Mouse (Mus musculus) embryonic facial prominence, embryonic 14.5 days (tissue): Measurements from ENCODE around the gene Yod1. TPM values are rescaled to one million over a fixed set of nuclear protein-coding genes. Genes with fewer than 3 reads are reported as not detected.
A peak's percentile ranks its signal among the peaks of the same experiment; 100 is the strongest.

Experiments
- ATAC-seq: fragments of 200-750 bp; cut with Nextera tagmentation; 2 replicates; pipeline ENCODE4 v1.8.0; 2017; ENCODE audit warnings: low read depth, moderate number of reproducible peaks, moderate TSS enrichment
- DNase-seq: peaks from one replicate; pipeline ENCODE4 v3.0.0-alpha.2; 2015; ENCODE audit warnings: low spot score
- H3K27ac ChIP-seq: fragments of 300-500 bp; sonication (generic); replicated peaks from 2 replicates; pipeline ENCODE4 v1.5.1; 2014; ENCODE audit warnings: low read depth, mild to moderate bottlenecking, low read length, moderate library complexity
- H3K27me3 ChIP-seq: fragments of 300-500 bp; sonication (generic); replicated peaks from 2 replicates; pipeline ENCODE4 v1.6.1; 2014; ENCODE audit warnings: low read length; ENCODE audit not compliant: control insufficient read depth, insufficient read depth
- H3K36me3 ChIP-seq: fragments of 300-500 bp; sonication (generic); 2 replicates; pipeline ENCODE4 v1.6.1; 2014; ENCODE audit warnings: low read length, mixed read lengths; ENCODE audit not compliant: control insufficient read depth, insufficient read depth
- H3K4me1 ChIP-seq: fragments of 300-500 bp; sonication (generic); 2 replicates; pipeline ENCODE4 v1.6.1; 2014; ENCODE audit warnings: antibody characterized with exemption, low read length; ENCODE audit not compliant: control insufficient read depth, insufficient read depth
- H3K4me2 ChIP-seq: fragments of 300-500 bp; sonication (generic); 2 replicates; pipeline ENCODE4 v1.6.1; 2014; ENCODE audit warnings: low read depth, mild to moderate bottlenecking, low read length, moderate library complexity, mixed read lengths
- H3K4me3 ChIP-seq: fragments of 300-500 bp; sonication (generic); 2 replicates; pipeline ENCODE4 v1.5.1; 2014; ENCODE audit warnings: low read depth, mild to moderate bottlenecking, low read length
- H3K9ac ChIP-seq: fragments of 300-500 bp; sonication (generic); 2 replicates; pipeline ENCODE4 v1.6.1; 2014; ENCODE audit warnings: low read depth, mild to moderate bottlenecking, low read length, moderate library complexity, mixed read lengths
- H3K9me3 ChIP-seq: fragments of 300-500 bp; sonication (generic); 2 replicates; pipeline ENCODE4 v1.6.1; 2016; ENCODE audit warnings: low read length; ENCODE audit not compliant: control insufficient read depth
- WGBS: fragments of 180-500 bp; shearing (Covaris S2); extraction: QIAGEN DNeasy Blood & Tissue Kit; methylation state at CpG from one replicate; pipeline ENCODE4 v1.1.7; 2014; 5-methylcytosine and 5-hydroxymethylcytosine counted together
- polyA plus RNA-seq: library from polyadenylated mRNA; unstranded; fragments of >200 nt; fragmentation: Nextera tagmentation; extraction: Ambion mirVana; gene quantifications from 2 replicates; pipeline ENCODE4 v1.2.1, GENCODE M21; 2014

Yod1 gene
- polyA plus RNA-seq, 1 experiment from 2014 or later: 5.8 TPM

DNA sequence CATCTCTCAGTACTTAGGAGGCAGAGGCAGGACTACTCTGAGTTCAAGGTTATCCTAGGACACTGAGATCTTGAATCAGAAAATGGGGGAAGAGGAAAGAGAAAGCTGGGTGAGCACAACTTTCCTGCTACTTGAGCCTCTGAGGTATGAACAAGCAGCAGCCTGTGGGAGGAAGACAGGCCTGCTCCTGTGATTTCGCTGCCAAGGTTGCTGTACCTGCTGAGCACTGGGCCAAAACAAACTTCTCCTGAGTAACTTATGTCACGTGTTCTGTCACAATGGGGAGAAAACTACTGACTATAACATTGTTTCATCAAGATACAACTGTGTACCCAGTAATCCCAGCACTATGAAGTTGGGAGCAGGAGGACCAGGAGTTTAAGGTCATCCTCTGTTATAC, 13.5 kb upstream of the Yod1 start:
- peak; percentile 5 for DNase-seq
- Histone ChIP-seq H3K27me3 (no peaks in the 10 kb centered on the region), H3K36me3 (peaks cover 74% of the 10 kb centered on the region), H3K9ac (no peak overlapping the region), H3K27ac (no peak overlapping the region), H3K4me1 (no peaks in the 10 kb centered on the region), H3K9me3 (no peaks in the 10 kb centered on the region), H3K4me3 (no peak overlapping the region), H3K4me2 (no peak overlapping the region)
- 87% methylated on average over 2 of the region's 2 CpGs for WGBS
- no peak for ATAC-seq

GRCm38 (mm10) chr1:130710283-130711080, 6.6 kb upstream of the Yod1 start:
- DNase-seq (no peak), ATAC-seq (no peak)
- H3K9ac ChIP-seq: no peak overlapping the region
- 92% methylated on average over 22 of the region's 22 CpGs for WGBS
- H3K4me1 ChIP-seq: no peaks in the 10 kb centered on the region
- H3K36me3 ChIP-seq: peaks cover 27% of the 10 kb centered on the region; the same call in 1 of the 2 replicates
- H3K27ac ChIP-seq: no peak overlapping the region
- H3K9me3 ChIP-seq: no peaks in the 10 kb centered on the region
- no peak overlapping the region for H3K4me3 ChIP-seq
- no peak overlapping the region for H3K4me2 ChIP-seq
- no peaks in the 10 kb centered on the region for H3K27me3 ChIP-seq

- no peaks in the 10 kb centered on the region for H3K27me3 ChIP-seq
- ATAC-seq: no peak
- H3K9me3 ChIP-seq: no peaks in the 10 kb centered on the region
- no peak overlapping the region for H3K4me2 ChIP-seq
- WGBS: 74% methylated on average over 4 of the region's 4 CpGs
- H3K9ac ChIP-seq: no peak overlapping the region
- H3K36me3 ChIP-seq: peaks cover 7% of the 10 kb centered on the region; the same call in 1 of the 2 replicates
- H3K27ac ChIP-seq: no peak overlapping the region
- H3K4me1 ChIP-seq: peaks cover 8% of the 10 kb centered on the region
- DNase-seq: no peak
- H3K4me3 ChIP-seq: no peak overlapping the region
Measured at GRCm38 (mm10) chr1:130714046-130714445, 3.1 kb upstream of the Yod1 start.

- Histone ChIP-seq H3K9ac (peak within 1 kb of the TSS; percentile 98), H3K27ac (peak within 1 kb of the TSS; percentile 63), H3K36me3 (peaks cover 12% of the 10 kb centered on the region), H3K4me2 (peak within 1 kb of the TSS; percentile 98), H3K4me1 (peaks cover 8% of the 10 kb centered on the region), H3K9me3 (no peaks in the 10 kb centered on the region), H3K27me3 (no peaks in the 10 kb centered on the region), H3K4me3 (peak within 1 kb of the TSS; percentile 97)
- under 1% methylated on average over 25 of the region's 38 CpGs for WGBS
- DNase-seq (peak; percentile 96), ATAC-seq (peak; percentile 96)
Measured at GRCm38 (mm10) chr1:130715561-130716217, 1.4 kb upstream of the Yod1 start, which contains the start of gene Gm29427. Gene Gm29427 (minus strand): TSS chr1:130715799.

DNA sequence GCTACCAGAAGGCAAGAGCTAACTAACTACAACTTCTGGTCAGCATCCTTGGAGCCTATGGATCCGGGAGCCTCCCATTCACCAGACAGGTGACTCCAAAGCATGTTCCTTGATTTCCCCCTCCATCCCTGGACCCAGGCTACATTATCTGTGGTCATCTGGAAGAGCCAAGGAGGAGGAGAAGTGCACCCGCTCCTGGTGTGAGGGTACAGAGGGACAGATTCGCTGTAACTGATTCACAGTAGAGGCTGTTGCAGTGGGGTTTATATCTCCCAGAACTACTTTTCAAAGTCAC, 962 bp upstream of the Yod1 start:
- DNase-seq: no peak
- 0% methylated on average over 3 of the region's 3 CpGs for WGBS
- Histone ChIP-seq H3K27me3 (no peaks in the 10 kb centered on the region), H3K27ac (peak overlapping the region; percentile 63; the same call in 1 of the 2 replicates), H3K4me2 (peak overlapping the region; percentile 98), H3K4me3 (peak overlapping the region; percentile 97), H3K9me3 (no peaks in the 10 kb centered on the region), H3K36me3 (peaks cover 8% of the 10 kb centered on the region), H3K9ac (peak overlapping the region; percentile 98), H3K4me1 (peaks cover 8% of the 10 kb centered on the region)
- ATAC-seq: peak; percentile 5

DNA sequence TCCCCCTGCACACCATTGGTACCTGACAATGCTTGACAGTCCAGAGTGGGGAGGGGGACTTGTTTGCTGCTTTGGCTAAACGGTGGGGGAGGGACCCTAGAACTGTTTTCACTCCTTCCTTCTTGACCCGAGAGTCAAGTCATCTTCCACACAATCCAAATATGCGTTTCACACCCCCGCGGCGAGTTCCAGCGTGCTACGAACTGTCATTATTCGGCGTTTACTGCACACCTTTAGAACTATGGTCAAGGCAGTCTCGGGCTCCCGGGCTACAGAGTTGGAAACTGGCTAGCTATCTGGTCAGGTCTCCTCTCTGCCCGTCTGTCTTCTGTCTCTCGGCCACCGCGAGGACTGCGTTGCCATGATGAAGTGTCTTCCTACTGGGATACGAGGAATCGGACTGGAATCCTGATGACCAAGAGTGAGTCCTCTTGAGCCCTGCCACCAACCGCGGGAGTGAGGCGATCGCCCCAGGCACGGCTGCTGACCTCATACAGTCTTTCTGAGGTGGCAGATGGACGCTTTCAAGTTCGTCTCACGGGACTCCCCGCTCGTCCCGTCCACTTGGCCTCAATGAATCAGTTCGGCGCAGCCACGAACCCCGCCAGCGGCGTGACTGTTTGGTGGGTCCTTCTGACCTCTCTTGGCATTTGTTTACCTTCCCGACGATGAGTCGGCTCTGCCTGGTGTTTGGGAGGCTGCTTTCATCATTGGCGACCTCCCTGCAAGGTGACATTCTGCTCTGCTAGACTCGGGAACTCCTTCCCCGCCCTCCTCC, 425 bp upstream of the Yod1 start:
- H3K27me3 ChIP-seq: no peaks in the 10 kb centered on the region
- H3K4me1 ChIP-seq: peaks cover 8% of the 10 kb centered on the region
- H3K4me2 ChIP-seq: peak overlapping the region; percentile 98
- peak; percentile 31 for DNase-seq
- under 1% methylated on average over 42 of the region's 42 CpGs for WGBS
- no peak for ATAC-seq
- no peaks in the 10 kb centered on the region for H3K9me3 ChIP-seq
- H3K9ac ChIP-seq: peak overlapping the region; percentile 98
- peak overlapping the region; percentile 69 for H3K27ac ChIP-seq
- peaks cover 6% of the 10 kb centered on the region; the same call in 1 of the 2 replicates for H3K36me3 ChIP-seq
- peak overlapping the region; percentile 97 for H3K4me3 ChIP-seq

DNA sequence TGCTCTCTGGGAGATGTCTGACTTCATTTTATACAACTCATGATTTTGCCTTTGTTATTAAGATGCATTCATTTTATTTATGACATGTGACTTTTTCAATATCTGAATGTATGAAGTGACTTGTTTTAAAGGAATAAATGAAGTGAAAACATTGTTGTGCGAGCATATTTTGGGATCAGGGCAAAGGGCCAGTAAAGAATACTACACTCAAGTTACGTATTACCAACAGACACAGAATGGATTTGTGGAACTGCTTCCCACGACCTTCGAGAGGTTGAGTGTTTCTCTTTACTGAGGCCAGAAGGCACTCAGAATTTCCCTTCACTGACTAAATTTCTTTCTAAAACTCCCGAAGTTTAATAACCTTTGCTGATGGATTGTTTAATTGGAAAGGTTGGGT, 7.1 kb downstream of the Yod1 start:
- no peaks in the 10 kb centered on the region for H3K27me3 ChIP-seq
- H3K4me3 ChIP-seq: no peak overlapping the region
- no peaks in the 10 kb centered on the region for H3K9me3 ChIP-seq
- ATAC-seq (no peak), DNase-seq (no peak)
- H3K4me2 ChIP-seq: no peak overlapping the region
- 91% methylated on average over 5 of the region's 5 CpGs for WGBS
- H3K36me3 ChIP-seq: peaks cover 4% of the 10 kb centered on the region
- H3K27ac ChIP-seq: no peak overlapping the region
- no peak overlapping the region for H3K9ac ChIP-seq
- no peaks in the 10 kb centered on the region for H3K4me1 ChIP-seq

DNA sequence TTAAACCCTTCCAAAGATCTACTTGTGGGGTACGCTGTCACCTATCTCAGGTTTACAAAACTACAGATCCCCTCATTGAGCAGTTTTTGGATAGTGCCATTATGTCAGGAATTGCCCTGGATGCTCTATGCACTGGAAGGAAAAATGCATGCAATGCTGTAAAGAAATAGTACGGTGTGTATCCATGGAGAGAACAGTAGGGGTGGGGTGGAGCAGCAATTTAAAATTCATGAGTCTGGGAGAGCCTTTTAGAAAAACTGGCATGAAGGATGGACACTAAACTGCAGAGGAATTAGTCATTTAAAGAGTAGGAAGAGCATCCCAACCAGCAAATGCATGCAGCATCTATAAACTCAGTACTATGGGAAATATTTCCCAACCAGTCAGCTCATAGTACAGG, 9.3 kb downstream of the Yod1 start:
- WGBS: 87% methylated on average over 2 of the region's 2 CpGs
- Histone ChIP-seq H3K27me3 (no peaks in the 10 kb centered on the region), H3K27ac (no peak overlapping the region), H3K36me3 (no peaks in the 10 kb centered on the region; the same call in 1 of the 2 replicates), H3K4me3 (no peak overlapping the region), H3K4me1 (no peaks in the 10 kb centered on the region), H3K4me2 (no peak overlapping the region), H3K9ac (no peak overlapping the region), H3K9me3 (no peaks in the 10 kb centered on the region)
- DNase-seq (no peak), ATAC-seq (no peak)
